Mouse (Mus musculus): Measurements from ENCODE around the gene Caln1. TPM values are rescaled to one million over a fixed set of nuclear protein-coding genes. Genes with fewer than 3 reads are reported as not detected.

Gene Caln1
- polyA plus RNA-seq, 1 experiment from 2014 or later, result 0.95 TPM

DNA sequence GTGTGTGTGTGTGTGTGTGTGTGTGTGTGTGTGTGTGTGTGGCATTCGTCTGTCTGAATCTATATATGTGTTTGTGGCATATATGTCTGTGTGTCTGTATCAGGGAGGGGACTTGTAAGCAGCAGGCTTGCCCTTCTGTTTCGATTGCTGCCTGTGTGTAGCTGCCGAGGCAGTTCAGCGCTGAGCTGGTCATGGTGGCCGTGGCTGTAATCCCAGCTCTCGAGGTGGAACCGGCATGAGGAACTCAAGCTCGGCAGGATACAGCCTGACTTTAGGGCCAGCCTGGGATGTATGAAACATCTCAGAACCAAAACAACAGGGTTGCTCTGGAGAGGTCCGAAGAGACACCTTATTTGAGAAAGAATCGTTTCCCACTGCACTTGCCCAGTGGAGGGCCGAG lies 35.3 kb upstream of the Caln1 start:
- no peak for ATAC-seq (ENCODE audit: low FRiP score, low TSS enrichment)
- no peak overlapping the region for H3K4me2 ChIP-seq (replicated peaks; ENCODE audit: low read depth, low read length)
- WGBS, result 96% methylated on average over 11 of the region's 11 CpGs

DNA sequence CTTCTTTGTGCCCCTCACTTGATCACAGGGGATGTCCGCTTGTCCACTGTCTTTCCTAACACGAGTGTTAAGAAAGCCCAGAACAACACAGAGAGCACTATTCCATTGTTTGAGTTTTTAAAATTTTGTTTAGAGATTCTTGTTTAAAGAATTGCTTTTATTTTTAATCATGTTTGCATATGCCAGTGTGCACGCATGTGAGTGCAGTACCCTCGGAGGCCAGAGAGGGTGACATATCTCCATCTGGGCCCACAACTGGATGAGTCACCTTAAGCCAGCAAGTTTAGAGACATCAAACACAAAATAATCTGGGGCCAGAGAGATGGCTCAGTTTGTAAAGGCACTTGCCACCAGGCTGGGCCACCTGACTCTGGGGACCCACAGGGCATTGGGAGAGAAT lies 33.8 kb upstream of the Caln1 start:
- H3K4me2 ChIP-seq (replicated peaks; ENCODE audit: low read depth, low read length), result no peak overlapping the region
- H3K9me3 ChIP-seq (ENCODE audit: low read length), result peaks cover 5% of the 10 kb centered on the region; the same call in 1 of the 2 replicates
- no peak overlapping the region for H3K9ac ChIP-seq (replicated peaks; ENCODE audit: low read length)
- peaks cover 41% of the 10 kb centered on the region for H3K36me3 ChIP-seq (ENCODE audit: insufficient read depth, low read length)
- H3K27ac ChIP-seq (ENCODE audit: low read length), result no peak overlapping the region
- ATAC-seq (ENCODE audit: low FRiP score, low TSS enrichment), result no peak
- no peaks in the 10 kb centered on the region for H3K27me3 ChIP-seq (ENCODE audit: insufficient read depth, low read length)
- no peak overlapping the region for H3K4me3 ChIP-seq (ENCODE audit: low read length)
- whole genome bisulfite sequencing, result 97% methylated on average over 4 of the region's 4 CpGs
- peaks cover 4% of the 10 kb centered on the region; the same call in 1 of the 2 replicates for H3K4me1 ChIP-seq (ENCODE audit: insufficient read depth, low read length)

More for the DNA sequence above, 35.3 kb upstream of the Caln1 start:
- peaks cover 34% of the 10 kb centered on the region for H3K36me3 ChIP-seq (ENCODE audit: insufficient read depth, low read length)
- no peak overlapping the region for H3K4me3 ChIP-seq (ENCODE audit: low read length)
- H3K9me3 ChIP-seq (ENCODE audit: low read length), result peaks cover 5% of the 10 kb centered on the region; the same call in 1 of the 2 replicates
- no peak overlapping the region for H3K27ac ChIP-seq (ENCODE audit: low read length)
- peaks cover 4% of the 10 kb centered on the region; the same call in 1 of the 2 replicates for H3K4me1 ChIP-seq (ENCODE audit: insufficient read depth, low read length)
- no peak overlapping the region for H3K9ac ChIP-seq (replicated peaks; ENCODE audit: low read length)
- no peaks in the 10 kb centered on the region for H3K27me3 ChIP-seq (ENCODE audit: insufficient read depth, low read length)

DNA sequence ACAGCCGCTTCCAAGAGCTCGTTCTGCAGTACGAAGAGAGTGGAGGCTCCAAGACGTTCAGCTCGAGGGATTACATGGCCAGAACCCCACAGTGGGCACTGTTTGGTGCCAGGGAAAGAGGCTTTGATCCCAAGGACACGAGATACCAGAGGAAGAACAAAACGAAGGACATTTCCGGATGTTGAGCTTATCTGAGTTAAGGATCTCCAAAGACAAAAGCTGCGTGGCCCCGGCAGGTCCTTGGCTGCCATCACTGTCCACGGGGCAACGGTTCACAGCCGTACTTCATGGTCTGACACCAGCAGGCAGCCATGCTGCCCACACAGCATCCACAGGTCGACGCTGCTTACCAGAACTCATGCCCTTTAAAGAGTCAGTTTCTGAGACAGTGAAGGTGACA lies 28.6 kb upstream of the Caln1 start:
- Histone ChIP-seq H3K4me3 (ENCODE audit: low read length) (no peak overlapping the region), H3K27ac (ENCODE audit: low read length) (no peak overlapping the region), H3K27me3 (ENCODE audit: insufficient read depth, low read length) (no peaks in the 10 kb centered on the region), H3K9me3 (ENCODE audit: low read length) (no peaks in the 10 kb centered on the region), H3K9ac (replicated peaks; ENCODE audit: low read length) (no peak overlapping the region), H3K4me2 (replicated peaks; ENCODE audit: low read depth, low read length) (no peak overlapping the region), H3K36me3 (ENCODE audit: insufficient read depth, low read length) (peaks cover 42% of the 10 kb centered on the region), H3K4me1 (ENCODE audit: insufficient read depth, low read length) (no peaks in the 10 kb centered on the region)
- ATAC-seq (ENCODE audit: low FRiP score, low TSS enrichment), result no peak
- WGBS, result 92% methylated on average over 15 of the region's 15 CpGs

DNA sequence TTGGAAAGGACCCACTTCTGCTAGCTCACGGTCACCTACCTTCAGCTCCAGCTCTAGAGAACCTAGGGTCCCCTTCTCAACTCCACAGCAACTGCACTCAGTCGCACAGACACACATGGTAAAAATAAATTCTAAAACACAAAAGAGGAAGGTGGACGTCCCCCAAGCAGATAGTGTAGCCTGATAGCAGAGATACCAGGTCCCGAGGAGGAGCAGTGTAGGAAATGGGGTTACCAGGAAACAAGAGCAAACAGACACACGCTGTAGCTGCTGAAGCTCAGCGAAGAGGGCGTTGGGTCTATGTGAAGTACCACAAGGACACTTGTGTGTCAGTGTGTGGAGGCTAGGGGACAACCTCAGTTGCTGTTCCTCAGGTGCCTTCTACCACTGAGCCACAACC lies 24.3 kb upstream of the Caln1 start:
- H3K4me3 ChIP-seq (ENCODE audit: low read length), result no peak overlapping the region
- H3K36me3 ChIP-seq (ENCODE audit: insufficient read depth, low read length), result peaks cover 19% of the 10 kb centered on the region
- H3K9me3 ChIP-seq (ENCODE audit: low read length), result peaks cover 10% of the 10 kb centered on the region
- H3K27me3 ChIP-seq (ENCODE audit: insufficient read depth, low read length), result no peaks in the 10 kb centered on the region
- no peak overlapping the region for H3K9ac ChIP-seq (replicated peaks; ENCODE audit: low read length)
- H3K27ac ChIP-seq (ENCODE audit: low read length), result no peak overlapping the region
- H3K4me2 ChIP-seq (replicated peaks; ENCODE audit: low read depth, low read length), result no peak overlapping the region
- 93% methylated on average over 7 of the region's 7 CpGs for WGBS
- ATAC-seq (ENCODE audit: low FRiP score, low TSS enrichment), result no peak
- no peaks in the 10 kb centered on the region for H3K4me1 ChIP-seq (ENCODE audit: insufficient read depth, low read length)

DNA sequence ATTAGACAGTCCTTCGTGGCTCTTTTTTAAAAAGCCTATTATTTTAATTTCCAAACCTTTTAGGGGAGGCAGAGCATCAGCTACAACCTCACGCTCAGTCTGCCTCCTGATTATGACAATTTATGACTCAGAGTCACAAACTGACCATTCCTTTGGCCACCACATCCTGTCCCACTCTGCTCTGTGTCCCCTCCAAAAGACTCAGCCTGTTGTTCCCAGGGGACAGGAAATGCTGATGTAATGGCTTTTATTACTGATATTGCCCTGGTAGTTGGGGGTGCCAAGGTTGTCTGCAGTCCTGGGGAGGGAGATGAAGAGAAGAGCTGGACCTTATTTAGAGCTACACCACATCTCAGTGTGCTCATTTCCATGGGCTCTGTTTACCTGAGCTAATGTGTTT lies 23.4 kb upstream of the Caln1 start:
- peak; percentile 31; the same call in 1 of the 2 replicates for ATAC-seq (ENCODE audit: low FRiP score, low TSS enrichment)
- 67% methylated on average over 2 of the region's 2 CpGs for WGBS

DNA sequence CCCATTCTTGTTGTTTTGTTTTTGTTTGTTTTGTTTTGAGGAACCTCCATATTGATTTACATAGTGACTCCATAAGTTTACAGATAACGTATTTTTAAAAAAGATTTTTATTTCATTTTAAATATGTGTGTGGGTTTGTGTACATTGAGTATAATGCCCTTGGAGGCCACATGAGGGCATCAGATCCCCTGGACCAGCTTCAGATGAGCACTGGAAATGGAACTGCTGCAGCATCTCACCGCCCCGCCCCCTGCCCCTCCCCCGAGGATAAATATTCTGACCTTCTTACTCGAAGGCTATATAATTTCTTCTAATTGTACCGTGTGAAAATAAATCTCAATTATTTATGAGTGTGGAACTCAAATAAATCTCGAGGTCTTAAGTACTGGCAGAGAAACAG lies 14.0 kb upstream of the Caln1 start:
- H3K27ac ChIP-seq (ENCODE audit: low read length), result no peak overlapping the region
- no peaks in the 10 kb centered on the region for H3K36me3 ChIP-seq (ENCODE audit: insufficient read depth, low read length)
- H3K4me1 ChIP-seq (ENCODE audit: insufficient read depth, low read length), result no peaks in the 10 kb centered on the region
- no peak overlapping the region for H3K4me3 ChIP-seq (ENCODE audit: low read length)
- no peak overlapping the region for H3K4me2 ChIP-seq (replicated peaks; ENCODE audit: low read depth, low read length)
- ATAC-seq (ENCODE audit: low FRiP score, low TSS enrichment), result no peak
- H3K9me3 ChIP-seq (ENCODE audit: low read length), result 0 out of 2 replicates have a peak, but pooled peaks cover 5% of the 10 kb centered on the region
- no peaks in the 10 kb centered on the region for H3K27me3 ChIP-seq (ENCODE audit: insufficient read depth, low read length)
- WGBS, result 50% methylated on average over 7 of the region's 7 CpGs
- H3K9ac ChIP-seq (replicated peaks; ENCODE audit: low read length), result no peak overlapping the region

More for the DNA sequence above, 23.4 kb upstream of the Caln1 start:
- Histone ChIP-seq H3K4me1 (ENCODE audit: insufficient read depth, low read length) (no peaks in the 10 kb centered on the region), H3K27me3 (ENCODE audit: insufficient read depth, low read length) (no peaks in the 10 kb centered on the region), H3K4me2 (replicated peaks; ENCODE audit: low read depth, low read length) (no peak overlapping the region), H3K4me3 (ENCODE audit: low read length) (no peak overlapping the region), H3K9ac (replicated peaks; ENCODE audit: low read length) (no peak overlapping the region), H3K36me3 (ENCODE audit: insufficient read depth, low read length) (peaks cover 12% of the 10 kb centered on the region), H3K27ac (ENCODE audit: low read length) (no peak overlapping the region), H3K9me3 (ENCODE audit: low read length) (peaks cover 10% of the 10 kb centered on the region)

DNA sequence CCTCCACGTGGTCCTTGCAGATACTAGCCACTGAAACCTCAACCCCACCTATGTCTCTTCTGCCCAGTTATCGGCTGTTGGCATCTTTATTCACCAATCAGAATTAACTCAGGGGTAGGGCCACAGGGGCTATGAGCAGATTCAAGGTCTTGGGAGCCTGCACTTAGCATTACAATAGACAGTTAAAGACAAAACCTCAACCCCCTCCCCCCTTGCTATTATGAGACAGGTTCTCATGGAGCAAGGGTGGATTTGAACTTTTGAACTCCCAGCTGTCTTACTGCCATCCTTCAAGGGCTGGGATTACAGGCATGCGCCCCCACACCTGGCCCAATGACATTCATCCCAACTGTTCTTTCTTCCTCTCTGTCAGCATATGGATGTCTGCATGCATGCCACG lies 6.1 kb upstream of the Caln1 start:
- no peak overlapping the region for H3K4me3 ChIP-seq (ENCODE audit: low read length)
- WGBS, result 68% methylated on average over 4 of the region's 4 CpGs
- H3K4me1 ChIP-seq (ENCODE audit: insufficient read depth, low read length), result no peaks in the 10 kb centered on the region
- H3K9ac ChIP-seq (replicated peaks; ENCODE audit: low read length), result no peak overlapping the region
- no peaks in the 10 kb centered on the region for H3K27me3 ChIP-seq (ENCODE audit: insufficient read depth, low read length)
- no peak for ATAC-seq (ENCODE audit: low FRiP score, low TSS enrichment)
- 0 out of 2 replicates have a peak, but pooled peaks cover 5% of the 10 kb centered on the region for H3K9me3 ChIP-seq (ENCODE audit: low read length)
- H3K36me3 ChIP-seq (ENCODE audit: insufficient read depth, low read length), result no peaks in the 10 kb centered on the region
- H3K4me2 ChIP-seq (replicated peaks; ENCODE audit: low read depth, low read length), result no peak overlapping the region
- no peak overlapping the region for H3K27ac ChIP-seq (ENCODE audit: low read length)

DNA sequence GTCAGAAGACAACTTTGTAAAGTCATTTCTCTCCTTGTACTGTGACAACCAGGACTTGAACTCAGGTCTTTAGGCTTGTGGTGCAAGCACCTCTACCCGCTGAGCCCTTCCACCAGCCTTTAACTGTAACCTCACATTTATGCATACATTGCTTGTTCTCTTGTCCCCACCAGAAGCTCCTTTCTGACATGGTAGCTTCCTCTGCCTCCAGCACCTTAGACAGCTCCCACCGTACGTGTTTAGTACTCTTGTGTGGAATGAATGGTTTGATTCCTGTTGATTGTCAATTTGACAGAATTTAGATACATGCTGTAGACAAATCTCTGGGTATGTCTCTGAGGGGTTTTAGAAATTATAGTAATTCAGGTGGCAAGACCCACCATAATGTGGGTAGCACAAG lies 5.5 kb upstream of the Caln1 start:
- Histone ChIP-seq H3K9me3 (ENCODE audit: low read length) (0 out of 2 replicates have a peak, but pooled peaks cover 4% of the 10 kb centered on the region), H3K9ac (replicated peaks; ENCODE audit: low read length) (no peak overlapping the region), H3K4me3 (ENCODE audit: low read length) (no peak overlapping the region), H3K36me3 (ENCODE audit: insufficient read depth, low read length) (no peaks in the 10 kb centered on the region), H3K4me2 (replicated peaks; ENCODE audit: low read depth, low read length) (no peak overlapping the region), H3K27ac (ENCODE audit: low read length) (no peak overlapping the region), H3K27me3 (ENCODE audit: insufficient read depth, low read length) (no peaks in the 10 kb centered on the region), H3K4me1 (ENCODE audit: insufficient read depth, low read length) (no peaks in the 10 kb centered on the region)
- no peak for ATAC-seq (ENCODE audit: low FRiP score, low TSS enrichment)
- WGBS, result 29% methylated on average over 3 of the region's 3 CpGs

DNA sequence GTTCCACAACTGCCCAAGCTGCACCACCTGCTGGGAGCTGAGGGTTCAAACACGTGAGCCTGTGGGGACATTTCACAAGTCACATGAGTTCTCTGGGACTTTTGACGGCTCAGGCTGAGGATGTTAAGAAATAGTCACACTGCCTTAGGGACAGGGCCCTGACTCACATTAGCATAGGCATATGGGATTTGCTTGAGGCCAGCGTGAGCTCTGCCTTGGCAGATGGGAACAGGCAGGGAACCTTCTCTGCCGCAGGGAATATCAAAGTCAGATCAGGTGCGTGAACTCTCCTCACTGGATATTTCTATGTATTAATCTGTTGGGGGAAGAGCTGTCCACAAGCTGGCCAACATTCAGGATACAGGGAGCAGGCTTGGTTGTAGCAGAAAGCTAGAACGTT lies 1.0 kb upstream of the Caln1 start:
- Histone ChIP-seq H3K27ac (ENCODE audit: low read length) (no peak overlapping the region), H3K9ac (replicated peaks; ENCODE audit: low read length) (no peak overlapping the region), H3K9me3 (ENCODE audit: low read length) (no peaks in the 10 kb centered on the region), H3K36me3 (ENCODE audit: insufficient read depth, low read length) (no peaks in the 10 kb centered on the region), H3K27me3 (ENCODE audit: insufficient read depth, low read length) (no peaks in the 10 kb centered on the region), H3K4me1 (ENCODE audit: insufficient read depth, low read length) (no peaks in the 10 kb centered on the region), H3K4me3 (ENCODE audit: low read length) (no peak overlapping the region), H3K4me2 (replicated peaks; ENCODE audit: low read depth, low read length) (no peak overlapping the region)
- ATAC-seq (ENCODE audit: low FRiP score, low TSS enrichment), result no peak
- WGBS, result 86% methylated on average over 6 of the region's 6 CpGs

DNA sequence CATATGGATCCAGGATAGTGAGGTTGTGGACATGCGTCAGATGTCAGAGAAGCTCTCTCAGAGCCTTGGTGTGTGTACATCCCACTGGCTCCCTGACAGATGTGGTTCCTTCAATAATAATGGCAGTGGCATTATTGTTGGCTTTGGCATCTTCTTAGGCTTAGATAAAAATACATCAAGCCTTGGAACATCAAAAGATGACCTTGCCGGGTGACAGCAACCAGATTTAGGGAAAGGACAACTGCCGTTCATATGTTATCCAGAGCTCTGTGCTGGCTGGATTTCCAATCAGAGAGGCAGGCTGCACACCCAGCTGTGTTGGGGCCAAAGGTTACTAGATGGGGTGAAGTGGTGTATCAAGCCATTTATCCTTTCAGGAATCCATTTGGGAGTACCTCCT lies 6.2 kb downstream of the Caln1 start:
- no peaks in the 10 kb centered on the region for H3K36me3 ChIP-seq (ENCODE audit: insufficient read depth, low read length)
- H3K4me1 ChIP-seq (ENCODE audit: insufficient read depth, low read length), result no peaks in the 10 kb centered on the region
- H3K4me2 ChIP-seq (replicated peaks; ENCODE audit: low read depth, low read length), result no peak overlapping the region
- H3K9me3 ChIP-seq (ENCODE audit: low read length), result no peaks in the 10 kb centered on the region
- no peak overlapping the region for H3K27ac ChIP-seq (ENCODE audit: low read length)
- H3K27me3 ChIP-seq (ENCODE audit: insufficient read depth, low read length), result no peaks in the 10 kb centered on the region
- ATAC-seq (ENCODE audit: low FRiP score, low TSS enrichment), result no peak
- no peak overlapping the region for H3K4me3 ChIP-seq (ENCODE audit: low read length)
- 92% methylated on average over 3 of the region's 3 CpGs for WGBS
- H3K9ac ChIP-seq (replicated peaks; ENCODE audit: low read length), result no peak overlapping the region
